Mouse (Mus musculus) embryonic fibroblast, embryonic 13.5 days (primary cell): ENCODE results near the gene Stk4.

Experiments
- CTCF ChIP-seq: IDR thresholded peaks from 2 replicates; pipeline ENCODE4 v1.5.1; 2011; ENCODE audit warnings: mild to moderate bottlenecking, control low read depth, low read length, moderate library complexity, borderline replicate concordance; ENCODE audit not compliant: insufficient read depth
- POLR2A ChIP-seq: IDR thresholded peaks from 2 replicates; pipeline ENCODE4 v1.6.1; 2011; ENCODE audit warnings: low read depth, mild to moderate bottlenecking, control low read depth, low read length, moderate library complexity

DNA sequence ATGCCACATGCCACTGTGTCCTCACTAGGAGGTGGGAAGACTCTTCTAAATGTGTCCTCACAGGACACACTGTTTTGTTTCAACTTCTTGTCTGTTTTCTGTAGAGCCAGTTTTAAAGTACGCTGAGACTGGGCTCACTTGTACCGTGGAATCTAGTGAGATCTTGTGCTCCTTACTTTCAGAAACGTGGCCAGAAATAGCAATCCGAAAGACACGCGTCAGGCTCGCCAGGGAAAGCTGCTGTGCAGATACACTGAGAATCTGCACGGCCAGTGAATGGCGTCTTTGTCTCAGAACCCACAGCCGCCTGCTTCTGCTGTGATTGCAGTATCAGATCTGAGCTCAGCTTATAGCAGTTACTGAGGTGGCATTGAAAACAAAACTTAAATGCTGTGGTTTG, 71.9 kb downstream of the Stk4 start:
- TF ChIP-seq CTCF = no peak
- no peak for TF ChIP-seq POLR2A
